Mouse (Mus musculus) c-Kit-negative CD71-positive TER-119-positive erythroid progenitor cells, embryonic 14.5 days (primary cell): ENCODE measurements around the gene Sema4a.

Experiments used
- DNase-seq: peaks from one replicate; pipeline ENCODE4 v3.0.0-alpha.2; 2013; ENCODE audit warnings: low read depth, low spot score

The Sema4a gene

DNA sequence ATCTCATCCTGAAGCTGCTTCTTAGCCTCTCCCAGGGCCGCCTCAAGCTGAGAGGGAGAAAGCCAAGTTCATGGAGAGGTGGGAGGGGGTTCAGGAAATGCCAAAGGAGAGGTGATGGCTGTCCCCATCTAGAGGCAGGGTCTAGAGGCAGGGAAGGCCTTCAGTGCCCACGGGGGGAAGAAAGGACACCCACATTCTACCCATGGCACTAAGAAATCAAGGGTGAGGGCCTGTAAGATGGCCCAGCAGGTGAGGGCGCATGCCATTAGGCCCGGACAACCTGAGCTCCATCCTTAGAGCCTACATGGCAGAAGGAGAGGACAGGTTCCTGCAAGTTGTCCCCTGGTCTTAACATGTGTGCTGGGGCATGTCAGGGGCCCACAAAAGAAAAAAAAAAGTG is 25.9 kb upstream of the Sema4a start:
- no peak for DNase-seq

DNA sequence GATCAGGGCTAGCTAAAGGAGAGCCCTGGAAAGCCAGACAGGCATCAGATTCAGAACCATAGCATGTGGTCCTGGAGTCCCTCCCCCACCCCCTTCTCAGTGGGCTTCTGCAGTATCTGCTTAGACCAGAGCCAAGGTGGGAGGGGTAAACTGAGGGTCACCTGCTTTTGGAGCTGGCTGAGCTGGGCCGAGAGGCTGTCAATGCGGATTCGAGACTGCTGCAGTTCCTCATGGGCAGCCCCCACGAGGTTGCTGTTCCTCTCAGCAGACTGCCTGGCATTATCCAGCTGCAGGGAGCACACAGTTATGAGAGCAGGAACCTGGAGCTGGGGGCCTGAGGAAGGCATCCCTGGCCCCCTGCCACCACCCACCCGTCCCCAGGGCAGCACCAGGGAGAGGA is 25.1 kb upstream of the Sema4a start:
- DNase-seq, result no peak

GRCm38 (mm10) chr3:88484597-88485316 is 23.8 kb upstream of the Sema4a start:
- DNase-seq, result no peak

DNA sequence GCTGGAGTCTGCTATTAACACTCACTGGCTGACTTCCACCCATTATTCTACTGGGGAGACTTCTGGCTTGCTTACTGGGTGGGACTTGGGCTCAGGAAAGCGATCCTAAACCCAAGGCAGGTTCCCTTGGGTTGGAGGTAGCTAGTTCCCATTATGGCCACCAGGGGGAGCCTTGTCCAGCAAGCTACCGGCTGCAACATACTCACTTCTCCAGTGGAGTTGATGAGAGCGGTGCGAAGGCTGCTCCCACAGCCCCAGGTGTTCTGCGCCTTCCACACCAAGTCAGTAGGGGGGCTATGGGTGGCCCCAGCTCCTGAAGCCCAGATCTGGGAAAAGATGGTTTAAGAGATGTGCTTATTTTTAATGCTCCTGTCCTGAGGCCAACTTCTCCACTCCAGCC is 22.6 kb upstream of the Sema4a start:
- no peak for DNase-seq

DNA sequence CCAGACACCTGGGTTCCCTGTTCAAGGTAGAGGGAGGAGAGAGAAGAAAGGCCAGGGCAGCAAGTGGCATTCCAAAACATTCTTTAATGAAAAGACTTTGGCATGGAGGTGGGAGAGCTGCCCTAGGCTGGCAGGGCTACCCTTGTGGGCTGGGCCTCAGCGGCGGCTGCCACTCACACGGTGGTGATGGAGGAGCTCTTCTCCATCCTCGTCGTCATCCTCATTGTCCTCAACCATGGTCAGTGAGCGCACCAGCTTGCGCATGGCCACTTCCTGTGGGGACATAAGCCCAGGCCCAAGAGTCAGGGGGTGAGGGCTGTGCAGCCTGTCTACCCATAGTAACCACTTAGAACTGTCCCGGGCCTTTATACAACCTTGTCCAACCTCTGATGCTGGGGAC is 22.2 kb upstream of the Sema4a start:
- DNase-seq, result no peak

- DNase-seq, result no peak
Observed at GRCm38 (mm10) chr3:88482336-88482735, 21.4 kb upstream of the Sema4a start.

DNA sequence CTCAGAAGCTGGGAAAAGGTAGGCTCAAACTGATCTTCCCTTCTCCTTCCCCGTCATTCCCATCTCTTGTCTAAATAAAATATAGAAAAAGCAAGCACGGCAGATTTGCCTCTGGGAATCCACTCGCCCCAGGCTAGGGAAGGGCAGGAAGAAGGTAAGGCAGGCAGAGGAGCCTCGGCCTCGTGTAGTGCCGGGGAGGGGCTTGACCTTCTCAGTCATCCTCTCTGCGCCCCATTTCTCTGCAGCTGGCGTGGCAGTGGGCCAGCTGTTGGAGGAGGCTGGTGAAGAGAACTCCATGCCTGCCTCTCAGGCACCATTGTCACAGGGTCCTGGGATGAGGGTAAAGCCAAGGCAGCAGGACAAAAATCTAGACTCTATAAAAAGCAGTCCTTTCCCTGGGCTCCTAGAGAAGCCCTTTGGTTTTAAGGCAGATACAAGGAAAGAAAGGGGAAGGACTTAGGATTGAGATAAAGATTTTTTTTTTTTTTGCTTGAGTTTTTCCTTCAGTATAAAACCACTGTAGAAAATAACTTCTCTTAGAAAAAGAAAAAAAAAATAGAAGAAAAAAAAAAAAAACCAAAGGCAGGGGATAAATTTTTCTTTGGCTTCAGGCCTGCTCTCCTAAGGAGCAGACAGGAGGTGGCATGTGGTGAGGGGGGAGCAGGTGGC is 20.5 kb upstream of the Sema4a start:
- no peak for DNase-seq

GRCm38 (mm10) chr3:88480679-88481078 is 19.7 kb upstream of the Sema4a start:
- no peak for DNase-seq

DNA sequence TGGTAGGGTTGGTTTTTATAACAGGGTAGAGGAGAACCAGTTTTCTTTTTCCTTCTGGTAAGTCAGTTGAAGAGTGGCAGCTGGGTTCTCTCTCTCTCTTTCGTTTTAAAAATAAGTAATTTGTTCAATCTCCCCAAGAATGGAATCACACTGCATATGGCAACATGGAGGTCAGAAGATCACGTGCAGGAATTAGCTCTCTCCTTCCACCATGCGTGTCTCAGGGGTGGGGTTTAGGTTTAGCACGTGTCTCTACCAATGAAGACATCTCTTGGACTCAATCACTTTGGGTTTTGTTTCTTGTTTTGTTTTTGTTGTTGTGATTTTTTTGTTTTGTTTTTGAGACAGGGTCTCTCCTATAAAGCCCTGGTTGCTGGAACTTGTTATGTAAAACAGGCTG is 18.8 kb upstream of the Sema4a start:
- no peak for DNase-seq

DNA sequence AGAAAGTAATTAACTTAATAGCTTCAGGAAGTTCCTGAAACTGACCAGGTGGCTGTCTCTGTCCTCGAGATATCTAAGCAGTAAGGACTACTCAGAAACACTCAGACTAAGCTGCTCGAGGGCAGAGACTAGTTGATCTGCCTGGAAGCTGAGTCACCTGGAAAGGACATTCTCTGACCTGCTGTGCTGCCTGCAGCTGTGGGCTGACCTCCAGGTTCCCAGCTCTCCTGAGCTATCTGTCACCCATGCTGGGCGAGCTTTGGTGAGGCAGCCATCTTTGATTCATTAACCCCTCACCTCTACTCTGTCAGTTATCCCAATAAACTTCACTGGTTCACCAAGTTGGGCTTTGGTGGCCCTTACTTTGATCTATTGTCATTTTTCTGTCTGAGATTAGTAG is 18.2 kb upstream of the Sema4a start:
- no peak for DNase-seq

DNA sequence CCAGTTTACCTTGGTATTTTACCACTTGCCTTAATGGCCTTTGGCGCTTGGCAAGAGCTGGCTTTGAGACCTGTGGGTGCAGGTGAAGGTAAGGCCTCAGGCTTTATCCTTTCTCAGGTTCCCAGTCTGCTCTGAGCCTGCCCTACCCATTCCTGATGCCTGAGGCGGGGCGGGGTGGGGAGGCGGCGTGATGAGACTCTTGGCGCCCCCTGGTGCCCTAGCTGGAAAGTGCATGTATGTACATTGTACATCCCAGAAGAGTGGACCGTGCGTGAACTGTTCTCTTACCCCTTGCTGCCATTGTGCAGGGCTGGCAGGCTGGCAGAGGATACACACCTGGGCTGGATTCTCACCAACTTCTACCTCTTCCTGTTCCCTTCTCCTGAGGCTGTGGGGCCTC is 16.8 kb upstream of the Sema4a start:
- DNase-seq, result peak; percentile 75

DNA sequence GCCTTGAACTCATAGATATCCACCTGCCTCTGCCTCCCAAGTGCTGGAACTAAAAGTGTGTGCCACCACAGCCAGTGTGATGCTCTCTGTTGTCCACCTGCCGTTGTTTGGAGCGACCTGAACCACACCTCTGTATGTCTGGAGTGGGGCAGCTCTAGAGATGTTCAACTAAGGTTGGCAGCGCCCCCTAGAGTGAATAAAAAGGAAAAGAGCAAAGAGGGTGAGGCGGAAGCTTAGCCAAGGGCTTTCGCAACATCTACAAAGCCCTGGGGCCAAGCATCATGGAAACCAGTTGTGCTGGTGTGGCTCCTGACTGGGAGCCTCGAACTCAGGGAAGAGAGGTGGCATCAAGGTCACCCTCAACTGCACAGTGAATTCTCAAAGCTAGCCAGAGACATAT is 15.4 kb upstream of the Sema4a start:
- no peak for DNase-seq

GRCm38 (mm10) chr3:88473571-88473970 is 12.6 kb upstream of the Sema4a start:
- DNase-seq, result no peak

DNA sequence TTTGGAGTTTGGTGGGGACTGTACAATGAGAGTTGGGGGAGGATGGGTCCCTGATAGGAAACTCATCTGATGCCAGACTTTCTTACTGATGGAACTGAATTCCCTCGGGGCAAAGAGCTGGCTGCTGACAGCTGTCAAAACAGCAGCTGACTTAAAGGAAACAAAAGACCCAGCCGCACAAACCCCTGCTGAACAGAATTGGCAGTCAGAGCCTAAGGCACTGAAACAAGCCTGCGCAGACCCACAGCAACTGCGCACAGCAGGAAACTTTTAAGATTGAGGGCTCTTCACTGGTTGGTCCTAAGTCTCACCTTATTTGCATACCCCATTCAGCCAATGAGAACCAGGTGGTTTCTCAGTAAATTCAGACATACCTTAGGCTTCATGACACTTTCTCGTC is 12.0 kb upstream of the Sema4a start:
- DNase-seq, result no peak

DNA sequence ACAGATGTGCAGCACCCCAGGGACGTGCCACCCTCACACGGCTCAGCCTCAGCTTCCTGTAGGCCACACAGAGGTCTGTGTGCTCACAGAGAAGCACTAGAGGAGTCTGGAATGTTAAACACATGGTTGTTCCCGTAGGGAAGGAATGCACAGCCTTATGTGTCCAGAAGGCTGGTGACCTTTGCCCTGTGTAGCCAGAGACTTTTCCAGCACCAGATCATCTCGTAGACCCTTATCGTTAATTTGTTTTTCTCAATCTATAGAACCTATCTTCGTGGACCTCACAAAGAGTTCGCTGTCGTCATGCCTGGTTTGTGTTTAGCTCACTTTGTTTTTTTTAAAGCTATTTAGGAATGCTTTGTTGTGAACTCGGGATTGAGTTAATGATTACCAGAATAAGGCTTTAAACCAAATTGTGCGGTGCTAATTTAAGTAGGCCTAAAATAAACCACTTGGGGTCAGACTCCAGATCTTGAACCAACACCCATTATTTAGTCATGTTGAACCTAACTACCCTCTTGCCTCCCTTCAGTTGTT is 10.0 kb upstream of the Sema4a start:
- no peak for DNase-seq

DNA sequence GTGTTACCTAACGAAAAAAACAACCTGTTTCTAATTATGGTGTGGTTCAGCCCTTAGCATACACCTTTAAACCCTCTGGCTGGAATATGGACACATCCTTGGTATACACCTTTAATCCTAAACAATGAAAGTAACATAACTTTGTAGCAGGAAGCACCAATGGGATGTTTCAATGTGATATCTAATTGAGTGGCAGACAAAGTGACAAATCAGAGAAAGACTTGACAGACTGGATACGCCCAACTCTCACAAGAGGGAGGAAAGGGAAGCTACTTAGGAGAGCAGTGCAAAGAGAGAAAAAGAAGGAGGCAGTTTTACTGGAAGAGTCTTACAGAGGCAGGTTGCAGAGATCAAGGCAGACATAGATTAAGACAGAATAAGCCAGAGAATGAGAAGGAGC is 8.5 kb upstream of the Sema4a start:
- no peak for DNase-seq

- peak; percentile 78 for DNase-seq
Observed at GRCm38 (mm10) chr3:88467116-88467824, 6.3 kb upstream of the Sema4a start.

DNA sequence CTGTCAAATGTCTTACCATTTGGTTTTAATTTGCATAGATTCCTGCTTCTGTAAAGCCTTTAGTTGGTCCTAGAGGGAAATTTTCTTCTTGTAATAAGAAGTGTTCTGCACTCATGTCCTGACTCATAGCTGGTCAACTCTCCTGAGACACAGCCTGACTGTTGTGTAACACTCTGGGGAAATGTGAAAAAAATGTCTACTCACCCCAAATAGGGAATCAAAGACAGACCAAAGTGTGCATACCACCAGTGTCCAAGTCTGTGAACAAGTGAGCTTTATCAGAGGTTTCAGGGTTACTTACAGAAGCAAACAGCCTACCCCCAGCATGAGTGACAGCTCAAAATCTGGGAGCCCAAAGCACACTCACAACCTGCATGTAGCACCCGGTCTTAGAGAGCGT is 4.1 kb upstream of the Sema4a start:
- DNase-seq, result no peak

- no peak for DNase-seq
Observed at GRCm38 (mm10) chr3:88464425-88464824, 3.4 kb upstream of the Sema4a start.

DNA sequence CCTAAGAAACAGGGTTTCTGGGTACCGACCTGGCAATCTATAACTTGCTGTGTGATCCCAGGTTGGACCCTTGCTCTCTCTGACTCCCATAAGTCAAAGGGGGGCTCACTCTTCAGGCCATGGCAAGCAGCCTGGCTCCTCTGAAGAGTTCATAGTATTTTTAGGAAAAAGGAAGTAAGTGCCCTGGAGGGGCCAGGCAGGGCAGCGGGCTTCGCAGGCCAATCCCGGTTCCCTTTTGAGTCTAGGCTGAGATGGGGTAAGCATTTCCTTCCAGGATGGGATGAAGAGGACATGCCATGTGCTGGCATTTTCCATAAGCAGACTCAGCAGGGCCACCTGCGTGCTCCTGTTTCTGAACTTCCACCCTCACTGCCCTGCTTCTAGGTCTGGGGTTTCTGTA is 953 bp downstream of the Sema4a start:
- DNase-seq, result no peak

DNA sequence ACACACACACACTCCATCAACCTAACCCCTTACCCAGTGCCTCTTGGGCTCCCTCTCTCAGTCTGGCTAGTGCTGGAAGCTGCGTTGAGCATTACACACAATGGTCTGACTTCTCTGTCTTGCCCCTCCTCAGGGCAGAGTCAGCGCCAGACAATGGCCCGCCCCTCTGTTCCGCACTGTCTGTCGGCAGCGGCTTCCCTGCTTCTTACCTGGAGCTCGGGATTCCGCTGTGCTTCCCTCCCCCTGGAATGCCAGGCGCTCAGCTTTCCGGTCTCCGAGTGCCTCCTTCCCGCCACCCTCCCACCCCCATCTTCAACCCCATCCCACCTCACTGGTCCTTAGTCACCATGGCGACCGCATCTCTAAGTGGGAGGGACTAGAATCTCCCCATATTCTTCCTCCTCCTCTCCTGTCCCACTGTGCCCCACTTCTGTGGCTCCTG is 2.2 kb downstream of the Sema4a start:
- DNase-seq, result no peak

GRCm38 (mm10) chr3:88456746-88457532 is 4.0 kb downstream of the Sema4a start:
- DNase-seq, result no peak
